Mouse (Mus musculus) layer of hippocampus, postnatal 36 days (tissue): Measurements from ENCODE around the gene Gna11. TPM values are rescaled to one million over a fixed set of nuclear protein-coding genes. Genes with fewer than 3 reads are reported as not detected.

Experiments
- DNase-seq, 2 experiments: peaks; one replicate each; pipeline ENCODE4 v3.0.0; 2022
- total RNA-seq, 2 experiments: library from RNA; stranded (reverse); gene quantifications; 2 replicates each; pipeline ENCODE4 v1.2.3; 2021

Gene Gna11
- total RNA-seq, 2 experiments from 2014 or later: 113 to 117 TPM

DNA sequence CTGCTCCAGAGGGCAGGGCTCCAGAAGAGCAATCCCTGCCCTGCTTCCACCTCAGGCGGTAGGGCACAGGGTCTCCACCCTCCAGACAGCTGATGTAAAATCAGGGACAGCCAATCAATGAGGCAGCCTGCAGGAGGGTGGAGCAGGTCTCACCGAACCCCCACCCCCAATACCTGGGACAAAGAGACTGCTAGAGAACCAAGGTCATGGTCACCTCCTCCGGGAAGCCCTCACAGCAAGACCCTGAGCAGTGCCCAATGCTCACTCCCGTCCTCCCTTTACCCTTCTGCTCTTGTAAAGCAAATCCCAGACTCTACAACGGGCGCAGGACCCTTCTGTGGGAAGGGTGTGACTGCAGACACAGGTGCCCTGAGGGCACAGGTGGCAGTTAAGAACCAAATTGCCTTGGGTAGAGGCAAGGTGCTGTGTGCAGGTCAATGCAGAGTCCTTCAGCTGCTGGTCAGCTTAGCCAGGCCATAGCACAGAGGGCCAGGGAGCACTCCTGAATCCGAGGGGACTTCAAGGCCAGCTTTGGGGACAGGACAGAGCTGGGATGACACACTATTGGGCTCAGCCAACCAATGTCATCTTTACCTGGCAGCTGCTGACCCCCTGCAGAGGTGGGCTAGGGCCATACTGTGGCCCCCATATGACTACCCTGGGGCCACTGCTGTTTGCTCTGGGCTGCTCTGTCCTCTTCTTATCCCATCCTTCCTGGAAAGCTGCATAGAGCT, 2.1 kb downstream of the Gna11 start:
- DNase-seq: no peak

DNA sequence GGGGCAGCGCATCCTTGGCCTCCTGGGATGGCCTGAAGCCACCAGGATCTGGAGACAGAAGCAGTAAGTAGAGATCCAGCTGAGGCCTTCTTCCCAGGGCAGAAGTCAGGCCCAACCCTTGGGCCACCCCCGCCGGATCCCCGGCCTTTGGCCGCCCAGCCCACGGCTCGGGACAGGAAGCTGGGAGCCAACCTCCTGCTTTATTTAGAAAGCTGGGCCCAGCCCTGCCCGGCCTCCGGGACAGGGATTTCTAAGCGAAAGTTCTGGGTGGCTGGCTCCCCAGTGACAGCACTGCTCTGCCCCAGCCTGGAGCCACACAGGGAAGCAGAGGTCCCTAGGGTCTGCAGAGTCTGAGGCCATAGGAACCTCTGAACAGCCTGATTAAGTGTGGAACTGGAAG, 3.2 kb downstream of the Gna11 start:
- DNase-seq: no peak

DNA sequence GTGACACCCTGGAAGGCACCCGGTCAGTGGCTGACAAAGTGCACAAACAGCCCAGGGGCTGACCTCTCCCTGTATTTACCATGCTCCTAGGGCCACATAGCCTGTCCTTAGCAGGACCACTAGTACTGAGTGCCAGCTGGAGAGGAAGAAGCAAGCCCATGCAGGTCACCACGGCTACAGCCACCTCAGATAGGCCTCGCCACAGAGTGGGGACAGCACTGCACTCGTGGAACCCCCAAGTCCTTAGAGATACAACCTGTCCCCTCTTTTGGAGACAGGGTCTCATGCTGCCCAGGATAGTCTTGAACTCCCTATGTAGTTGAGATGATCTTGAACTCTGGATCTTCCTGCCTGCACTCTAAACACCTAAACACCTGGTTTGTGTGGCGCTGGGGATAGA, 3.6 kb downstream of the Gna11 start:
- DNase-seq: no peak

DNA sequence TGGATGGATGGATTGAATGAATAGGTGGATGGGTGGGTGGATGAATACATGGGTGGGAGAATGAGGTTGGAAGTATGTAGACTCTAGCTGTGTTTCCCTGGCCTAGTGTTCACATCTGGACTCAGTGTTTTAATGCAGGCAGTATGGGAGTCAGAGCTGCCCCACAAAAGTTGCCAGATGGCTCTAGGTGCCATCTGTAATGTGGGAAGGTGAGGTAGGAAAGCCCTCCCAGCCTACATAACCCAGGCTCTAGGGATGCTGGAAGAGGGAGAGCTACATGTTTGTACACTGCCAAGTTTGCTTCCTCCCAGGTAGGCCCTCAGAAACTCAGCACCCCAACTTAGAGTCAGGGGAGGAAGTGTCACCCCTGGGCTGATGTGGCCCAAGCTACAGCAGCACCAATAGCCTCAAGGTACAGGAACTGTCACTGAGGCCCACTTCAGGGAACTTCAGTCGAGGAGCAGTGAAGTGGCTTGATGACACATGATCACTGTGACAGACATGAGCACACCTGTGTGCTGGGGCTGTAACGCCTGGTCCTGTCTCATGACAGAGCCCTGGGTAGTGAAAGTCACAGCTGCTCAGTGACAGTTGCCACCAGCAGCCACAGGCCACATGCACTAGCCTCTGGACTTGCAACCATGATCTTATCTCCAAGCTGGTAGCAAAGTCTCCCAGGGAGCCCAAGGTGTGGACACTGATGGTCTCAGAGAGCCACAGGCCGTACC, 6.5 kb downstream of the Gna11 start:
- DNase-seq: no peak

DNA sequence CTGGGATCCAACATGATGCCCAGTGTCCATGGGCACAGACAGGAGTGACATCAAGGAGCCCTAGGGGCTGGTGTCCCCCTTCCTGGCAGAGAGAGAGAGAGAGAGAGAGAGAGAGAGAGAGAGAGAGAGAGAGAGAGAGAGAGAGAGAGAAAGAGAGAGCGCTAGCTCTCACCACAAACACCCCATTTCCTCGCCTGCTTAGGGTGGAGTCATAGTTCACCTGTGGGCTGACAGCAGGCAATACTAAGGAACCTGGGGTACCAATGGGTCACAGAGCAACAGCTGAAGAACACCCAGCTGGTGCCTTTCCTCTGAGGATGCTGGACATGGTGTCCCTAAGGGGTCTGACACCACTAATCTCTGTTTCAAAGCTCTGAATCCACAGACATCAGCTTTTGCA, 7.6 kb downstream of the Gna11 start:
- no peak for DNase-seq

DNA sequence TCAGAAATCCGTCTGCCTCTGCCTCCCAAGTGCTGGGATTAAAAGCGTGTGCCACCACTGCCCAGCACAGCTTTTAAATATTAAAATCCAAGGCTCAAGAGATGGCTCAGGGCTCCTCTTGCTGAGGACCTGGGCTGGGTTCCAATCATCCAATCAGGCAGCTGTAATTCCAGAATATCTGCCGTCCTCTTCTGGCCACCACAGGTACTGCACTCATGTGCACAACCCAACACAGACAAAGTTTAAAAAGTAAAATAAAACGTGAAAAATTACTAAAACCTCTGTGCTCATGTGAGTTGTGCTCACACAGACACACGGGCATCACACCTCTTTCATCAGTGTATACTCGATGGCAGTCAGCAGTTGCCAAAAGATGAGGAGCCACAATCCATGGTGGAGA, 8.3 kb downstream of the Gna11 start:
- no peak for DNase-seq

DNA sequence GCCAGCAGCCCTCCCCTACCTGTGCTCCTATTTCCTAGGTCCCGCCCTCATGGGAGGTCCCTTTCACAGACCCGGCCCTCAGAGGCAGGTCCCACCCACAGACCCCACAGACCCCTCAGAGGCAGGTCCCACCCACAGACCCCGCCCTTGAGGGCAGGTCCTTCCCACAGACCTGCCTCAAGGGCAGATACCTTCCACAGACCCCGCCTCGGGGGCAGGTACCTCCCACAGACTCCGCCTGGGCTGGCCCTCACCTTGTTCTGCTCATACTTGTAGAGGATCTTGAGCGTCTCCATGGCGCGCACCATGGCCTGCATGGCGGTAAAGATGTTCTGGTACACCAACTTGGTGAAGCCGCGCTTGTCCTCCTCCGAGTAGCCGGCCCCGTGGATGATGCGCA, 10.2 kb downstream of the Gna11 start:
- DNase-seq: no peak

DNA sequence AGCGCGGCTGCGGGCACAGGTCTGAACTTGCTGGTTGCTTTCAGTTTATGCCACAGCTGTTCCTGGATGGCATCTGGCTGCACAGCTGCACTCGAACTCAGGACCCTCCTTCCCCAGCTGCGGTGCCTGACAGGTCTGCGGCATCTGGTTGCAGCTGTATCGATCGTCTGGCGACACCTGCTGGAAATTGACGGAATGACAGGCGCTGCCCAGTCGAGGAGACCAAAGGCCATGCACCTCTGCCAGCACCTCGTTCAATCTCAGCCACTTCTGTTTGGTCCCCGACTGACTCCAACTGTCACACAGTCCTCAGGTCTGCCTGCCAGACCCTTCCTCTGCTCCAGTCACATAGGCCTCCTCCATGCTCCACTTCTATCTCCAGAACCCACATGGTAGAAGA, 18.2 kb downstream of the Gna11 start:
- peak; percentile 61 to 63 for DNase-seq

DNA sequence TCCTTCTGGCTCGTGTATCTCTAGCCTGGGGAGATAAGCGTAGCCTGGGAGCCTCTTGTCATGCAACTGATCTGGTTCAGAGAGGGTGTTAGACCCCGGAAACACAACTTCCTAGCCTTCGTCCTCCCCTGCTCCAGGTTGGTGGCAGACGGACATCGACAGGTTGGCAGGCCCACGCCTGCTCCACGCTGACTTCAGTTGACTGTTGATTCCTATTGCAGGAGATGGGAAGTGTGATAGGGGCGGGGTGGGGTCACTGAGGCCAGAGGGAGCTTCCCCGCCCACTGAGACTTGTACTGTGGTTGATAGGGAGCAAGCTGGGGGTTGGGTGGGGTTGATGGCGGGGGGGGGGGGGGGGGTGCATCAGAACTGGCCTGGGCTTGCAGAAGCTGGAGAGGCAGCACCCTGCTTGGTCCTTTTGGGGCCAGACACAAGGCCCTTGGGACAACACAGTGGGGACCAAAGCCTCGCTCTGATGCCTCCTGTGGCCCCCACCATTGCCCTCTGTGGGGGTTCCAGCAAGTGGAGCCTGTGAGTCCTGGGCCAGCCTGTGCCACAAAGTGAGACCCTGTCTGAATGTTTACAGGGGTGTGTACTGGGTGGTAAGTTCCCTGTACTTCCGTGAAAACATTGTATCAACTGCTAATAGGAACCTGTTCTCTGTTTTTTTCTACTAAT, 19.8 kb downstream of the Gna11 start:
- no peak for DNase-seq

DNA sequence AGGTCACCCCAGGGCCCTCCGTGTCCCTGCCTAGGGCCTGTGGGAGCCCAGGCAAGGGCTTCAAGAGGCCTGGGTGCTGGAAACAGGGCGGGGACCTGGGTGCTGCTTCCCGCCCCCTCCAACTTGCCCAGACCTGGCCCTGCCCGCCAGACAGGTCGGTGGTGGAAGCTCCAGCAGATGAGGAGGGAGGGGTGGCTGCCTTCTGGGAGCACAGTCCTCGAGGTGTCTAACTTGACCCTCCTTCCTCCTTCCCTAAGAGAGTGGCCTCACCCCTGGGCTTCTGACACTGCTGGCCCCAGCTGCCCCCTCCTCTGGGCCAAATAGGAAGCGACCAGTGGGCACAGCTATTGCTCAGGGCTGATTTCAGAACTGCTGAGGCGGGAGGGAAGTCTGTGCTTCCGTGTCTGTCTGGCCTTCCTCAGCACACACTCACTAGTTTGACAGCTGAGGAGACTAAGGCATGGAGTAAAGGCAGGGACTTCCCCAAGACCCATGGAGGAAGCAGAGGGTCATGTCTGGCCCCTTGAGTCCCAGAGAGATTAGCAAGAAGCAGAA, 20.9 kb downstream of the Gna11 start, which contains the start of gene Gna15:
Gene Gna15 (minus strand): TSS at position 175 of the 555 bp plus-strand sequence.
- DNase-seq: no peak

DNA sequence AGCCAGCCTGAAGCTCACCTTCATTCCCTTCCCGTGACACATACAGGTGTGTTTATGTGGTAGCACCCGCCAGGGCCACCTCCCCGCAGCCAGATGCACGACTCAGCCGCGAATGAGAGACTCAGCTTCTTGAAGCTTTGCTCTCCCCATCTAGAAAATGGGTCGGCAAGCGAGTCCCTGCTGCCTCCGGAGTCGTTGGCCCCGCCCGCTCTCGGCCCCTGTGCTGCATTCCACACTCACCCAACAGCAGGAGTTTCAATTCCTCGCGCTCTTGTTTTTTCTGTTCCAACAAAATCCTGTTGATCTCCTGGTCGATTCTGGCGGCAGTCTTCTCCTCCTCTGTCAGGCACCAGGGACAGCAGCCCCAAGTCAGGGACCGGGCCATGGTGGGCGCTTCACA, 21.4 kb downstream of the Gna11 start:
- no peak for DNase-seq

DNA sequence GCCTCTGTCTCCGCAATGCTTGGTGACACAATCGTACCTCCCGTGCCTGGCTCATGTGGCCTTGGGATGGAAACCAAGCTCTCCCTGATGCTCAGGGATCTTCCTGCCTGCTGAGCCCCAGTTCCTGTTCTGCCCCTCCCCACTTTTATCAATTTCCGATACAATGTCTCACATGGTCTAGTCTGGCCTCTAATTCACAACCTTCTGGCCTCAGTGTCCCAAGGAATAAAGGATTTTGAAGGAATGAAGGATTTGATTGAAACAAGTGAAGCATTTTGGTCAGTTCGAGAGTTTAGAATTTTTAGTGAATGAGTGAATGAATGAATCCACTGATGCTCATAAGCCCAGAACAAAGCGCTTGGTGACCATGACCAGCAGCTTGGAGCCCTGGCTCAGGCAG, 21.8 kb downstream of the Gna11 start:
- DNase-seq: no peak

DNA sequence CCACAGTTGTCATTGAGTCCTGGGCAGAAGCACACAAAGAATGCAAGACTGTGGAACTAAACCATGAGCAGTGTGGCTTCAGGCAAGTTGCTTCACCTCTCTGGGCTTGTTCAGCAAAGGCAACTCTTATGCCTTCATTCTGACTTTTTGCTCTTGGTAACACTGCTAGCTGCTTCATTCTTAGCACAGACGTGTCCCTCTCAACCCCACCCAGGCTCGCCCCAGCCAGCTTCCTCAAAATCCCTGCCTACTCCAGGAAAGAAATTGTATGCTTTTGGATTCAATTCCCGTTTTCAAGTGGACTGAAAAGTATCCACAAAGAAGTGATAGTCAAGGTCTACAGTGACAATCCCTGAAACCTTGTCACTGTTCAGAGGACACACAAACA, 25.0 kb downstream of the Gna11 start:
- no peak for DNase-seq

DNA sequence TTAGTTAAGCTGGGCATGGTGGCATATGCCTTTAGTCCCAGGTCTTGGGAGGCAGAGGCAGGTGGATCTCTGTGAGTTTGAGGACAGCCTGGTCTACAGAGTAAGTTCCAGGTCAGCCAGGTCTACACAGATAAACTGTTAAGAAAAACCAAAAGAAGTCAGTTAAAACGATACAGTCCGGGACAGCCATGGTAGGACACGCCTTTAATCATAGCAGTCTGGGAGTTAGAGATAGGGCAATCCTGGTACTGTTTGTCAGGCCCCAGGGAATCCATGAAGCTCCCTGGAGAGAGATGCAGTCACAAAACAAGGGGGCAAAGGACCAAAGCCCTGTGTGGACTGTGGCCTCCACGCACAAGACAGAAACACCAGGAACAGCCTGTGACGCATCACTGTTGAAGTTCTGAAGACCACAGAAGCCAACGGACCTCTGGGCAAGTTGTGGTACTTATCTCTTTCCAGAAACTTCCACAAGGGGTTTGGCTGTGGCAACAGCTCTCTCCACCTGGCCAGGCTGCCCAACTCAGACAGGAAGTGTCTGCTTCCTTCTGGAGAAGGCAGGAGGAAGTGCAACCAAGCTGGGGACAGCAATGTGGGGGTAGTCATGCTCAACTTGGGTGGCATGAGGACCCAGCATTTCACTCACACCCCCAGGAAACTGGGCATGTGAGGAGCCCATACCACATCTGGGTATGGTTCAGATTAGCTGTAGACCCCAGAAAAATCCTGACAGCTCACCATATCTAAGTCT, 25.6 kb downstream of the Gna11 start:
- no peak for DNase-seq

DNA sequence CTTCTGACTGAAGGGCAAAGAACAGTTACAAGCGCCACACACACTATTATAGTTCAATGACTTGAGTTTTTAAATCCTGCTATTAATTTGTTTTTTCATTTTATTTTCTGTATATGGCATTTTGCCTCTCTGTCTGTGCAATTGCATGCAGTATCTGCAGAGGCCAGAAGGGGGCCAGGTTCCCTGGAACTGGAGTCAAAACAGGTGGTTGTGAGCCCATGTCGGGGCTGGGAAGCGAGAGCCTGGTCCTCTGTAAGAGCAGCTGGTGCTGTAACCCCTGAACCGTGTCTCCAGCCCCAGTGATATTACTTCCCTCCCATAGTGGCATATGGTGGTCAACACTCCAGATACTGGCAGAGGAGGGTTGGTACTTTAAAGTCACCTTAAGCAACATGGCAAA, 26.4 kb downstream of the Gna11 start:
- peak in 1 of 2 experiments; percentile 60 for DNase-seq

DNA sequence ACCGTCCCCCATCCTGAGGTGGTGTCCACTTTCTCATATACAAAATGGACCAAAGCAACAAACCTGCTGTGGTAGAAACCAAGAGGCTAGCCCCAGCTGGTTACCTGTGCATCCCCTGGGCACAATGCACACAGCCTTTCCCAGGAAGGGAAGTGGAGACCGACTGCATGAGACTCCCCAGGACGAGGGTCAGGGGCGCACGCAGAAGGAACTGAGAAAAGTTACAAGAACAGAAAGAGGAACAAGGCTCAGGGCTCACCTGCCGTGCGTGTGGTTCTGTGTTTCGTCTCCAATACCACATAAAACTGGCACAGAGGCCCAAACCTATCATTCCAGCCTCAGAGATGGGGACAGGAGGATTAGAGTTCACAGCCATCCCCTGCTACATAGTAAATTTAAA, 27.8 kb downstream of the Gna11 start:
- no peak for DNase-seq

DNA sequence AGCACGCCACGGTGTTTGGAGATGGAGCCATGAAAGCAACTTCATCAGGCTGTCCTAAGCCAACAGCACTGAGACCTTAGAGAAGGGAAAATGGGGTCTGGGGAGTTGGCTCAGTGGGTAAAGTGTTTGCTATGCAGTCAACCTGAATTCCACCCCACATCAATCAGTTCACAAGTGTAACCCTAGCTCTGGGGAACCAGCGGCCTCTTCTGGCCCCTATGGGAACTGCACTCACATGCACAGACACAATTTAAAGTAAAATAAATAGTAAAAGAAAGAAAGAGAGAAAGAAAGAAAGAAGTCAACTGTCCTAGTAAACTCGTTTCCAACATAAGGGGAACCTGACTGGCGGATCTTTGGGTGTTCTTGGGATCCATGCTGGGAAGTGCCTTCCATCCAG, 31.2 kb downstream of the Gna11 start:
- no peak for DNase-seq

DNA sequence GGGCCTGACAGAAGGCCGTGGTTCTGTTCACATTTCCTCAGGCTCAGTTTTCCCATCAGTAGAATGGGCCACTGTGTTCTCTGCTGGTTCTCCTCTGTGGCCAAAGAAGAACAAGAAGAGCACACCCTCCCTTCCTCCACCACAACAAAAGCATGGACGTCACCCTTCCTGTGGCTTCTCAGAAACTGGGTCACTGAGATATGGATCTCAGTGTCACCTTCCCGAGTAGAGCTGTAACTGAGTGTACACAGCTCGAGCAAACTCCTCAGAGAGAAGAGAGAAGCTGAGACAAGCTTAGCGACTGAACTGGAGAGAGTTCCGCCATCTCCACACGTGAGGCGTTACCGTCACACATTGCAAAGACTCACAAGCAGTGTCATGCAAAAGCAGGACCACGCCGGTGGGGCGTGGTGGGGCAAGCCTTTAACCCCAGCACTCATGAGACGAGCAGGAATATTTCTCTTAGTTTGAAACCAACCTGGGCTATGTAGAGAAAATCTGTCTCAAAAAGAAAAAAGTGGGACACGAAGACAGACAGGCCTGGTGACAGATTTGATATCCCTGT, 34.7 kb downstream of the Gna11 start:
- DNase-seq: no peak

DNA sequence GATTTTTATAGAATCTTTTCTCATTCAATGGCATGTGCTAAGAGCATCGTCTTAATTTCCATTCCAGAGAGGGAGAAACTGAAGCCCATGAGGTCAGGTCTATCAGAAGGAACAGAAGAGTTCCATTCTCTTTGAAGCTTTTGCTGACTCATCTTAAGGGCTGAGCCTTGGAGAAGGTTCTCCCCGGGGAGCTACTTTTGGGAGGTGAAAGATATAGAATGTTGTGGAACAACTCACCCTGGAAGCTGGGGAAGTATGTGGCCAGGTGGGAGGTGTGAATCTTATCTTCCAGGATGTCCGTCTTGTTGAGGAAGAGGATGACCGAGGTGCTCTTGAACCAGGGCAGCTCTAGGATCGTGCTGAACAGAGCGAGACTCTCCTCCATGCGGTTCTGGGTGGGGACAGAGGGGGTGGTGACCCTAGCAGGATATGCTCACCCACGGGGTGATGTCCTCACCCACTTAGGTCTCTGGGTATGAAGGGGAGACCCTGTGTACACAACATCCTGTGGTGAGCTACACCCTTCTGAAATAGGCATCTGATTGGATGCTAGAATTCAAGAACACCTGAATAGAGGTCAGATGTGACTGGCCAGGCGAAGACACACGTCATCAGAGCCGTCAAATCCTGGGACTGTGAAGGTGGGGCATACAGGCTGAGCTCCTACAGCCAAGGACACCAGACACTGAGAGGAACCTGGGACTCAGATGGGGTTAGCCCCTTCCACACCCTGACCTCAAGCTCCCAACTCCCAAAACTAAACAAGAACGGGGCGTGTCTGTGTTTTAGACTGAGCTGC, 37.1 kb downstream of the Gna11 start:
- DNase-seq: no peak

DNA sequence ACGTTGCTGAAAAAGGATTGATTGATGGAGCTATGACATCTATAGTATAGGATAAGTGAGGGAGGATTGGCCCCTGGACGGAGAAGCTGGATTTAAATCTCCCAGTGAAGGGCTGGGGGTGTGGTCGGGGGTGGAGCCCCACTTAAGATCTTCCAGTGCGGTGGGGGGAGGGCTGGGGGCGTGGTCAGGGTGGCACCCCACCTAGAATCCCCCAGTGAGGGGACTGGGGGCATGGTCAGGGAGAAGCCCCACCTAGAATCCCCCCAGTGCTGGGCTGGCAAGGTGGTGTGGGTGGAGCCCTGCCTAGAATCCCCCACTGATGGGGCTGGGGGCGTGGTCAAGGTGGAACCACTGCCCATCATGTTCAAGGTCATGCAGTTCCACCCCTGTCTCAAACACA, 37.9 kb downstream of the Gna11 start:
- no peak for DNase-seq

DNA sequence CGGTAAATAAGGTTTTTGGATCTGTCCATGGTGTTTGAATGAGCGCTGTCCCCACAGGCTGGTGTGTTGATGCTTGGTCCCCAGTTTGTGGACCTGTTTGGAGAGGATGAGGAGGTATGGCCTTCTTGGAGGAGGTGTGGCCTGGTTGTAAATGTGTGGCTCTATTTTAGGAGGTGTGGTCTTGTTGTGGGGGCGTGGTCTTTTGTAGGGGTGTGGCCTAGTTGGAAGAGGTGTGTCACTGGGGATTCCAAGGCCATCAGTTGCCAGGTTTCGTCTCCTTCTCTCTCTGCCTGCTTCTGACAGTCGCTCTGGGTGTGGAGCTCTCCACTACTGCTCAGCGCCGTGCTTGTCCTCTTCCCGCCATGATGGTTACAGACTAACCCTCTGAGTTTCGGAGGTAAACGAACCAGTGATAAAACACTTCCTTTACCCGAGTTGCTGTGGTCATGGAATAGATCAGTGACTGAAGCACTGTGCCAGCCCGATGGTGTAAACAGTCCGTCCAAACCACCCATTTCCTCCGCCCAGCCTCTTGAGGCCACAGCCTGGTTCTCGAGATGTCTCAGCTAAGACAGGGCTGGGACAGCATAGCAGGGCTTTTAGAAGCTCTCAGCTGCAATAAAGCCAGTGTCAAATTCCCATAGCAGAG, 39.9 kb downstream of the Gna11 start:
- no peak for DNase-seq
